Mouse (Mus musculus): ENCODE data around the gene Pcyox1.
"Not testable (repeated sequence)": the region's sequence is repeated elsewhere in the genome, so short reads cannot be mapped to it uniquely, and the experiment has no call there.

Gene Pcyox1

GRCm38 (mm10) chr6:86397257-86397980, 465 bp upstream of the Pcyox1 start:
- no peak for DNase-seq (ENCODE audit: low read depth, low spot score)

DNA sequence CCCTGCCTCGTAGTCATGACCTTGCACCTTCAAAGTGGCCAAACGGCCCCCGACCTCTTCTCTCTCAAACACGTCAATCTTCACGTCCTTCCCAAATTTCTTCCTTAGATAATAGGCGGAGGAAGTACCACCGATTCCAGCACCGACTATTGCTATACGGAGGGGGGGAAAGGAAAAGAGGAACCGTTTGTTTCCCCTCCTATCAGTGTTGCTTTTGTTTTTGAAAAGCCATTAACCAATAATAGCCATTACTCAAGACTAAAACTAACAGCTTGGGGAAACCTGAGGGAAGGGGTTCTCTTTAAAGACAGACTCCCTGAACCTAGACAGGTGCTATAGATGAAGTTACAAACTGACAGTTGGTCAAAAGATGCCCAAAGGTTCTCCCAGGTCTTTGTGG, 985 bp downstream of the Pcyox1 start:
- no peak for DNase-seq (ENCODE audit: low read depth, low spot score)

DNA sequence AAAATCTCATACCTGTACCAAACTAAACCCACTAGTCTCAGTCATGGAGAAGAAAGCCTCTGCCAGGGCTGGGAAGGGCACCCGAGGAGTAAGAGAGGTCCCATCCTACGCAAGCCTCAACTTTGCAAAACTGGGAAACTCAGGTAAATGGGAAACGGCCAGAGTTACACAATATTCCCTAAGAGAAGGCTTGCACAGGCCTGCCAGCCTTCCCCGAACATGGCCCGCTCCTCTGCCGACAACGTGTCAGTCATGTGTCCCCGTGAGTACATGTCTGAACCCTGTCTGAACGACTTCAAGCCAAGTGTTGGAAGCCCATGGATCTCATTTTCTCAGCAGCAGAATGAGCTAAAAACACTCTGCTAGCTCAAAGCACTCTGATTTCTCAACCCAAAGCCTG, 1.9 kb downstream of the Pcyox1 start:
- no peak for DNase-seq (ENCODE audit: low read depth, low spot score)

- DNase-seq (ENCODE audit: low read depth, low spot score), result no peak
Measured at GRCm38 (mm10) chr6:86394078-86394720, 2.8 kb downstream of the Pcyox1 start.

GRCm38 (mm10) chr6:86393187-86393586, 3.8 kb downstream of the Pcyox1 start:
- DNase-seq (ENCODE audit: low read depth, low spot score), result no peak

DNA sequence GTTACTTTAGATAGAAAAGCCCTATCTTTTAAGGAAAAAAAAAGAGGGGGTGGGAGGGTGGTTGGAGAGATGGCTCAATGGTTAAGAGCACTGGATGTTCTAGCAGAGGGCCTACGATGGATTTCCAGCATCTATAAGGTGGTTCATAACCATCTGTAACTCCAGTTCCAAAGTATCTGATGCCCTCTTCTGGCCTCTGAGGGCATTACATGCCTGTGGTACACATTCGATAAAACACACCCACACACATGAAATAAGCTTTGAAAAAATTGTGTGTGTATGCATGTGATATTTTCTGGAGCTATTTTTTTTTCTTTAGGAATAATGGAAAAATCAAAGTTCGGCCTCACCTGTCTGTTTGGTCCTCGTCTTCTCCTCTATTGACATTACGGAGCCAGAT, 5.6 kb downstream of the Pcyox1 start:
- DNase-seq (ENCODE audit: low read depth, low spot score), result no peak

GRCm38 (mm10) chr6:86388461-86388860, 8.5 kb downstream of the Pcyox1 start:
- DNase-seq (ENCODE audit: low read depth, low spot score), result no peak

DNA sequence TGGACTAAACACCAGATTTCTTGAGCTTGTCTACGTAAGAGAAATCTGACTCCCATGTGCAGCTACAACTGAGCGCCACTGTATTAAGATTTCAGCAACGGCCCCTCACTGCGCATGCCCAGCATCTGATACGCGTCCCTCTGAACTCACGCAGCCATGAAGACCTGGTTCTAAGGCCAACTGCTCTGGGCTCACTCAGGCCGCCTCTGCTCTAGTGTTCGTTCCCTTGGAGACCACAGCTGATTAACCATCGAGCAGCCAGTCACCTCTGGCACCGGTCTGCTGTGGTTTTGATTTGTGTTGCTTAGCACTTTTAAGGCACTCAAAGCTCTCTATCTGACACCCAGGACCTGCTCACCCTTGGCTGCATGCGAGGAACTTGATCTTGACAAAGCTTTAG, 9.6 kb downstream of the Pcyox1 start:
- DNase-seq (ENCODE audit: low read depth, low spot score), result no peak

GRCm38 (mm10) chr6:86385362-86386104, 11.4 kb downstream of the Pcyox1 start:
- no peak for DNase-seq (ENCODE audit: low read depth, low spot score)

DNA sequence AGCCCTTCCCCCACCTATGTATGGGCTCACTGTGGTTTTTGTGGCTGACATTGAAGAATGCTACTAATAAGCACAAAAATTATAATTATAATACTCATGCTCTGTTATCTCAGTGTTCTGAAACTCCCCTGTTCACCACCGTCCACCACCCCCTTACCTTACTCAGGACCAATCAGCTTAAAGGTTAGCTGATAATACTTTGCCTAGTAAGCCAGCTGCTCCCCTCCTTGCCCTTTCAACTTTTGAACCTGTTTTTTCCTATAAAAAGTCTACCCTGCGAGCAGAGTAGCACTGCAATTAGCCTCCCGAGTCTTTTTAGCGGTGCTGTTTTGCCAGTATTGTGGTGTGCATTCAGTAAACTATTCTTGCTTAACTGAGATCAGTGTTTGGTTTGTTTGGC, 12.3 kb downstream of the Pcyox1 start:
- no peak for DNase-seq (ENCODE audit: low read depth, low spot score)

DNA sequence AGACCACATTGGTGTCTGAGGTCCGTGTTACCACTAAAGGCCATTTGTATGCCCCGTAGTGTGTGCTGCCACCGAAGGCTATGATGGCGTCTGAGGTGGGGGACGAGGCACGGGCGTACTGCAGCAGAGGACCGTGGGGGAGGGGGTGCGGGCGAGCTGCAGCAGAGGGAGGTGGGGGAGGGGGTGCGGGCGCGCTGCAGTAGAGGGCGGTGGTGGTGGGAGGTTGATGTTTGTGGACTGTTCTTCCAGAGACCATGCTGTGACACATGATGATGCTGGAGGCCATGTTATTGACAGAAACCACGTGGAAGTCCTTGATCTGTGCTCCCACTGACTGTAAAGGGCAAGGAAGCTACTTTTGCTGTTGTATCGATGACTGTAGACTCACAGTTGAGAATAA, 13.6 kb downstream of the Pcyox1 start:
- DNase-seq (ENCODE audit: low read depth, low spot score), result no peak

DNA sequence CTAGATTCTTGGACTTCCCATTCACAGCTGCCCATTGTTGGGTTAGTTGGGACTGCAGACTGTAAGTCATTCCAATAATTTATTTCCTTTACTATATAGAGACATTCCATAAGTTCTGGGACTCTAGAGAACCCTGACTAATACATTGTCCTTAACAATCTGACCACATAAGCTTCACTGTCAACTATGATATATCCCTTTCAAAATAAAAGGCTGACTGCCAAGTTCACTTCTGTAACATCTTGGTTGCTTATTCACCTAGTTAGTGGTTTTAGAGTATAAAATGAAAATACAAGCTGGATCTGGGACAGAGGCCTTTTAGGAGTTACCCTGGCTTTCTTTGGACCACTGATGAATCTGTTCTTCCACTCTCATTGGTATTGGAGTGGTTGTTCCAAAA, 14.4 kb downstream of the Pcyox1 start:
- no peak for DNase-seq (ENCODE audit: low read depth, low spot score)

DNA sequence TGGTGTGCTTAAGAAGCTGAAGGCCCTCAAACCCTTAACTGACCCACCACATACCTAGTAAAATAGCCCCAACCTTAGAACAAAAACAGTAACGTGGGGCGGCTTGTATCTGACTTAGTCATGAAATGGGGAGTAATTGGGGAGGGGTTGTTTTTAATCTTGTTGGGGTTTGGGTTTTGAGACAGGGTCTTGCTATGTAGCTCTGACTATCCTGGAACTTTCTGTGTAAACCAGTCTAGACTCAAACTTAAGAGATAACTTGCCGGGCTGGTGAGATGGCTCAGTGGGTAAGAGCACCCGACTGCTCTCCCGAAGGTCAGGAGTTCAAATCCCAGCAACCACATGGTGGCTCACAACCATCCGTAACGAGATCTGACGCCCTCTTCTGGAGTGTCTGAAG, 16.8 kb downstream of the Pcyox1 start:
- DNase-seq (ENCODE audit: low read depth, low spot score), result not testable (repeated sequence)

DNA sequence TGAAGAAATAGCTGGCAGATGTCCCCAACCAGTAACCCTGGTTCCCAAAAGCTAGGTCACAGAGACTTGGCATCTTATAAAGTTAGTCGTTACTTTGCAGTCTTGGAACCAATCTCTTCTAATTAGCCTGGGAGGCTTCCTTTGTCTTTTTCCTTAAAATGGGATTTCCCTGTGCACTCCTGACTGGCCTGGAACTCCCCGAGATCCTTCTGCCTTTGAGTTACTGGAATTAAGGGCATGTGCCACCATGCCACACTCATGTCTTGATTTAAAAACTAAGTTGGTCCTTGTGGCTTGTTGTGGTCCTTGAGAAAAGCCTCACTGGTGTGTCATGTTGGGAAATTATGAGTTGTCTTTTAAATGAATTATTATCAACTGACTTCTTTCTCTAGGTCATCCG, 18.6 kb downstream of the Pcyox1 start:
- no peak for DNase-seq (ENCODE audit: low read depth, low spot score)

DNA sequence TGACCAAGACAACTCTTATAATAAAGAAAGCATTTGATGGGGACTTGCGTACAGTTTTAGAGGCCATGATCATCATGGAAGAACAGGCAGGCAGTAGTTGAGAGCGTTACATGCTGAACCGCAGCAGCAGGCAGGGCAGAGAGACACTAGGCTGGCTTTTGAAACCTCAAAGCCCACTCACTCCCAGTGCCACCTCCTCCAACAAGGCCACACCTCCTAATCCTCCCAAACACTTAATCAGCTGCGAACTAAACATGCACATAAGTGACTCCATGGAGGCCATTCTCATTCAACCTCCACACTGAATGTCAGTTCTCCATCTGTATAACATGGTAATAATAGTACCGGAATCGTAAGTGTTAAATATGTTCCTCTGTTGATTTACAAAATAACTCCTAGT, 23.4 kb downstream of the Pcyox1 start:
- no peak for DNase-seq (ENCODE audit: low read depth, low spot score)

DNA sequence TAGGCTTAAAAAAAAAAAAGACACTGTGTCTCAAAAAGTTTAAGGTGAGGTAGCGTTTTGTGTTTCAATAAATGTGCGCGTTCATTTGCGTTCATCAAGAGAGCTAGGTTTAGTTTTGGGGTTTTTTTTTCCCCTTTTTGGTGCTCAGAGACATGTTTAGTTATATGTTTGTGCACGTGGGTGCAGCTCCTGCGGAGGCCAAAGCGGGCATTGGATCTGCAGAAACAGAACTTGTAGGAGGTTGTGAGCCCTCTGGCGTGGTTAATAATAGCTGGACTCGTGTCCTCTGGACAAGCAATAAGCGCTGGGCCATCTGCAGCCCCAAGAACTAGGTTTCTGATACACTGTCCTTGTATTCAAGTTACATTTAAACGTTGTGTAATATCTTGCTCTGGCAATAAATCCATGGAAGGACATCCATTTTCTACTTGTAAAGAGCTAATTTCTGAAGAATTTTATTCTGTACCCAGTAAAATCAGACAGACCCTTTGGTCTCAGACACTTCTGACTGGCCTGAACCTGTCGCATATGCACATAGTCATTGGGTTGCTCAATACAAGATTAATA, 24.9 kb downstream of the Pcyox1 start:
- no peak for DNase-seq (ENCODE audit: low read depth, low spot score)

DNA sequence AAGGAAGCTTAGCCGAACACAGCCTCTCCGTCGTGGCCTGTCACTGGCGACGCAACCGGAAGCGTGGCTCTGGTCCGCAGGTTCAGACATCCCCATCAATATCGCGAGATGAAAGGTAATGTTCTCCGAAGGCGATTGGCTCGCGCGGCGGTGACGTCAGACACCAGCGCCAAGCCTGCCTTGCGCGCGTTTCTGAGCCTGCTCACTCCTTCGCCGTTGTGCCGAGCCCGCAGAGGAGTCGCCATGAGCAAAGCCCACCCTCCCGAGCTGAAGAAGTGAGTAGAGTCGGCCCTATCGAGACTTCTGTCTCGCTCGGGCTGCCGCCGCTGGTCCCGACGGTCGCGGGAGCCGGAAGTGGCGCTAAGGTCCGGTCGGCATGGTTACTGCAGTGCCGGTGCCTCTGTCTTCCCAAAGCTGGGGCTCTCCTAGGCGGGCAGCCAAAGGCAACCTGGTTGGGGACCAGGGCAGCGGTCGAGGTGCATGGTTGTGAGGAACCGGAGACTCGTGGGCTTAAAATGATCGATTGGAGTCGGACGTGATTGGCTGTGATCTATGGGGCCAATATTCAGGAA, 25.5 kb downstream of the Pcyox1 start:
- DNase-seq (ENCODE audit: low read depth, low spot score), result peak; percentile 99

DNA sequence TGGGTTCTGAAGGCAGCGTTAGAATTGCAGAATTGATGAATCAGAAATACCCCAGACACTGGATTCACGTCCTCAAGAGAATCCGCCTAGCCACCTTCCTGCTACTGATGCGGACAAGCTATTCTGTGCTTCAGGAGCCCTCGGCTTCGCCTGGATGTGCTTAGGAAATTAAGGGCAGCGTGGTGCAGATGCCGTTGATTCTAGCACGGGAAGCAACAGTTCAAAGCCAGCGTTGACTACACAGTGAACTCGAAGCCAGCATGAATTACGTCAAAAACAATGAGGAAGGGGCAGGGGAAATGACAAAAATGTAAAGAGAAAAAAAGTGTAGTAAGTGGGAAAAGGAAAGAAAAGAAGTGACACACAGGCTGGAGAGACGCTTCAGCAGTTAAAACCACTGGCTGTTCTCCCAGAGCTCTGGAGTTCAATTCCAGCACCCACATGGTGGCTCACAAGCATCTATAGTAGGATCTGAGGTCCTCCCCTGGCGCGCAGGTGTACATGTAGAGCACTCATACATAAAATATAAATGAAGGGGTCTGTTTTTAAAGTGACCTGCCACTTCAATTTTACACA, 26.1 kb downstream of the Pcyox1 start, which contains the start of gene Snrpg:
Gene Snrpg, plus strand, starts transcription at position 541 of the 576 bp plus-strand sequence.
- no peak for DNase-seq (ENCODE audit: low read depth, low spot score)

DNA sequence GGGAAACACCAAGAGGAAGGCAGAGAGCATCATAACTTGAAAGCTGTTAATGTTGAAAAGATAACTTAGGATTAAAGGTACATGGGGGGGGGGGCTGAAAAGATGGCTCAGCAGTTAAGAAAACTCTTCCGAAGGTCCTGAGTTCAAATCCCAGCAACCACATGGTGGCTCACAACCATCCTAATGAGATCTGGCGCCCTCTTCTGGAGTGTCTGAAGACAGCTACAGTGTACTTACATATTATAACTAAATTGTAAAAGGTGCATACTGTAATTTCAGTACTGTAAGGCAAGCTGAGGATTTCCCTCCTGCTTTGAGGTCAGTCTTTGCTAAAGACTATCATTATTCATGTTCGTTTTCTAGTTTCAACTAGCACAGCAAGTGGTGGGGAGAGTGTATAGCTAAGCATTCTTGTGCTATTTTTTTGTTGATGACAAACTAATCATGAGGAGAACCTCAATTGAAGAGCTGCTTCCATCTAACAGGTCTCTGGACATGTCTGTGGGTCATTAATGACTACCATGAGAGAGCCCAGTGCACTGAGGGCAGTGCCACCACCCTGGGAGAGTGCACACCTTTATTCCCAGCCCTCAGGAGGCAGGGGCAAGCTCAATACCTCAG, 26.8 kb downstream of the Pcyox1 start:
- DNase-seq (ENCODE audit: low read depth, low spot score), result peak; percentile 35

- no peak for DNase-seq (ENCODE audit: low read depth, low spot score)
Measured at GRCm38 (mm10) chr6:86368479-86368878, 28.5 kb downstream of the Pcyox1 start.

DNA sequence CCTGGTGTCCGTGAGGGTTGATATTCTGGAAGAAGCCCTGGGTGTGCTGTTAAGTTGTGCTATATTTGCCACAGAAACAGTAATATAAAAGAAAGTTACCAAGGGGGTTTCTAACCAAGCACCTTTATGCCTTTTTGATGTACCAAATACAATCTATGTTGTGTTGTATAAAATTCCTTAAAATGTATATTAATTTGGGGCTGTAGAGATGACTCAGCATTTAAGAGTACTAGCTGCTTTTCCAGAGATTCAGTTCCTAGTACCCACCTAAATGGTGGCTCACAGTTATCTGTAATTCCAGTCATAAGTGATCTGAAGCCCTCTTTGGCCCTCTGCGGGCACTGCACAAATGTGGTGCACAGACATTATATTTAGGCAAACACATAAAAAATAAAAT, 30.1 kb downstream of the Pcyox1 start:
- DNase-seq (ENCODE audit: low read depth, low spot score), result no peak
